In the genomic region with DNA sequence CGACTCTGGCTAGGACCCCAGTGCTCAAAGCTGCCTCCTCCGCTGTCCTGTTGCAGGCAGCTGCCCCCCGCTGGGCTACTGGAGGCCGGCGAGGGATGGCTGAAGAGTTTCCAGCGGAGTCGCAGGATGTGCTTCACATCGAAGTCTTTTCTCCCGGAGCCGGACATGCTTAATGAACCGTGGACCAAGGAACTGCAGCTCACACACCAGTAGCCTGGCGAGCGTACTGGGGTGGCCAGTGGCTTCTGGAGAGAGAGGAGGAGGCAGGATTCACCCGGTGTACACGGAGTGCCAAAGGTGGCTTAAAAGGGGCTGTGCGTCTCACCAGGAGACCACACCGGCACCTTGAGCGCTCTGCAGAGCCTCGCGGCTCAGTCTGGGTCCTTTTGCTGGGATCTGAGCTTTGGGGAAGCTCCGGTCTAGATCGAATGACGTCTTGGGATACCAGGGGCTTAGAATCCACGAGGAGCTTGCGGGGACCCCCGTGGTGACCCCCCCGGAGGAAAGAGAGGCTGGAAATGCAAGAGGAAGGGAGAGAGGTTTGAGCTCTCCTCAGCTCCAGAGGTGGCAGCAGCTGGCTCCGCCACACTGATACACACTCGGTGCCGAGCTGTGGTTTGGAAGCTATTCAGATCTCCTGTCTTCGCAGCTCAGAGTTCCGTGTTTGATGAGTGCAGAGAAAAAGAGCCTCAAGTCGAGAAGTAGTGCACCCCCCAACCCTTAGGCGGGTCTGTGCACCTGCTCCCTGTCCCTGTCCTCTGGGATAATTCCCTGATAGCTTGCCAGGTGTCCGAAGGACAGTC, we compare ENCODE assay signal across 9 mouse cellular contexts. TPM values are rescaled to one million over a fixed set of nuclear protein-coding genes. Genes with fewer than 3 reads are reported as not detected.
DNase-seq lines count a peak whose midpoint lies in the region; ATAC-seq and TF ChIP-seq lines count a peak whose summit lies in the region.
"Had no signal": no experiment of that assay in that cellular context is flagged by ENCODE, and none has a peak within 500 bp of the region (broad histone marks: within the 10 kb centered on the region; RNA-seq: fewer than 3 reads in every experiment).

No protein-coding gene starts in this region.

- in situ Hi-C loops in Patski (cut with MboI; ENCODE audit: low pct_unique_long_range_greater_than_20kb) = no loop called here

- no peaks in the 10 kb centered on the region for H3K9me3 ChIP-seq in heart, embryonic 14.5 days (ENCODE audit: control insufficient read depth, low read length)
- H3K9me3 ChIP-seq in forebrain, embryonic 13.5 days (replicated peaks) = no peaks in the 10 kb centered on the region
- H3K9me3 ChIP-seq in neural tube, embryonic 15.5 days (replicated peaks) = no peaks in the 10 kb centered on the region

- CTCF ChIA-PET in Patski (lab: Charles Lee) = no interaction called here

- ATAC-seq in heart, embryonic 14.5 days (ENCODE audit: insufficient number of reproducible peaks, insufficient read depth, low FRiP score, low read depth) = no peak
- peak; percentile 70 for ATAC-seq in Patski
- peak; percentile 88 for ATAC-seq in forebrain, embryonic 13.5 days
- ATAC-seq in neural tube, embryonic 15.5 days (ENCODE audit: low FRiP score) = peak; percentile 93
- ATAC-seq in inflammation-experienced regulatory T-cells, adult 6 months = no peak

- intact Hi-C loops in heart, postnatal 36 days (cut with DNase I) = no loop called here
- intact Hi-C loops in left cerebral cortex, postnatal 25 days (cut with DNase I) = no loop called here

- H3K27me3 ChIP-seq in heart, embryonic 14.5 days (ENCODE audit: control insufficient read depth, insufficient read depth, low read length) = peaks cover 13% of the 10 kb centered on the region
- H3K27me3 ChIP-seq in Patski = no peaks in the 10 kb centered on the region
- 0 out of 2 replicates have a peak, but pooled peaks cover 3% of the 10 kb centered on the region for H3K27me3 ChIP-seq in forebrain, embryonic 13.5 days
- H3K27me3 ChIP-seq in neural tube, embryonic 15.5 days (replicated peaks) = no peaks in the 10 kb centered on the region

- H3K9ac ChIP-seq in heart, embryonic 14.5 days (ENCODE audit: low read length) = peak overlapping the region; percentile 44
- peak overlapping the region; percentile 75 for H3K9ac ChIP-seq in forebrain, embryonic 13.5 days
- H3K9ac ChIP-seq in neural tube, embryonic 15.5 days (replicated peaks) = peak overlapping the region; percentile 66

- peaks cover 0 to 5% of the 10 kb centered on the region in 2 experiments; a peak in 2 of 4 replicates for H3K4me1 ChIP-seq in heart, embryonic 14.5 days (ENCODE audit: control insufficient read depth in 2 of 2, insufficient read depth in 2 of 2, low read length in 2 of 2)
- peaks cover 12% of the 10 kb centered on the region for H3K4me1 ChIP-seq in forebrain, embryonic 13.5 days
- H3K4me1 ChIP-seq in neural tube, embryonic 15.5 days = peaks cover 12% of the 10 kb centered on the region

- H3K27ac ChIP-seq in heart, embryonic 14.5 days (replicated peaks in 1 of 2; ENCODE audit: control insufficient read depth in 1 of 2, insufficient read depth in 1 of 2, low read depth in 2 of 2, low read length in 2 of 2) = no peak overlapping the region
- no peak overlapping the region; the same call in 1 of the 2 replicates for H3K27ac ChIP-seq in forebrain, embryonic 13.5 days
- H3K27ac ChIP-seq in neural tube, embryonic 15.5 days (replicated peaks) = peak overlapping the region; percentile 83

- TF ChIP-seq CTCF in Patski (IDR thresholded peaks at IDR 0.05) = no peak

- no peaks in the 10 kb centered on the region for H3K36me3 ChIP-seq in heart, embryonic 14.5 days (ENCODE audit: control insufficient read depth, insufficient read depth, low read length)
- no peaks in the 10 kb centered on the region for H3K36me3 ChIP-seq in forebrain, embryonic 13.5 days (ENCODE audit: poor library complexity, severe bottlenecking)
- no peaks in the 10 kb centered on the region for H3K36me3 ChIP-seq in neural tube, embryonic 15.5 days

- peak overlapping the region; percentile 96 for H3K4me2 ChIP-seq in heart, embryonic 14.5 days (ENCODE audit: low read length)
- peak overlapping the region; percentile 98 for H3K4me2 ChIP-seq in forebrain, embryonic 13.5 days
- peak overlapping the region; percentile 72 for H3K4me2 ChIP-seq in neural tube, embryonic 15.5 days

- H3K4me3 ChIP-seq in heart, embryonic 14.5 days (ENCODE audit: control insufficient read depth in 1 of 2, insufficient read depth in 1 of 2, low read depth in 1 of 2, low read length in 2 of 2) = peak overlapping the region; percentile 42 to 47
- peak overlapping the region; percentile 62 for H3K4me3 ChIP-seq in forebrain, embryonic 13.5 days
- H3K4me3 ChIP-seq in neural tube, embryonic 15.5 days (replicated peaks) = peak overlapping the region; percentile 63

- POLR2A ChIA-PET in Patski (lab: Charles Lee) = no interaction called here

- no peak for DNase-seq in heart, postnatal 36 days
- DNase-seq in Patski (ENCODE audit: low read depth, low spot score) = no peak
- DNase-seq in left cerebral cortex, postnatal 25 days (ENCODE audit: low spot score in 2 of 2) = peak; percentile 41 to 53
- no peak for DNase-seq in ovary, postnatal 10 days (ENCODE audit: low spot score)

- WGBS in heart, embryonic 14.5 days = 2% methylated on average over 35 of the region's 35 CpGs
- WGBS in forebrain, embryonic 13.5 days = under 1% methylated on average over 35 of the region's 35 CpGs
- under 1% methylated on average over 35 of the region's 35 CpGs for WGBS in neural tube, embryonic 15.5 days

RNA-seq across cellular contexts. Expression of a gene that starts 0.6 kb away (rescaled TPM):
- polyA plus RNA-seq in heart, embryonic 14.5 days (2014; fragmentation: Nextera tagmentation; extraction: Ambion mirVana) = not detected in 2 replicates
- total RNA-seq in heart, postnatal 36 days (2021) = not detected
- not detected for polyA plus RNA-seq in Patski (2021)
- 0.98 and 1.5 TPM in 2 replicates for polyA plus RNA-seq in forebrain, embryonic 13.5 days (2015; fragmentation: Nextera tagmentation; extraction: Ambion mirVana)
- total RNA-seq in left cerebral cortex, postnatal 25 days (2021) = 1 to 10 TPM; 2.4 to 2.9 TPM
- 7.7 and 9.2 TPM in 2 replicates for polyA plus RNA-seq in neural tube, embryonic 15.5 days (2015; fragmentation: Nextera tagmentation; extraction: Ambion mirVana)
- not detected for polyA plus RNA-seq in inflammation-experienced regulatory T-cells, adult 6 months (2017; shearing (Covaris generic))
- total RNA-seq: MEL had no signal

Comparison
In these comparisons a context has a peak if more than half of its experiments do, and no peak if none do; other contexts are left out.
1. ATAC-seq: peak in Patski (single experiment), forebrain, embryonic 13.5 days (single experiment) and neural tube, embryonic 15.5 days (single experiment); none in heart, embryonic 14.5 days (single experiment) and inflammation-experienced regulatory T-cells, adult 6 months (single experiment).
2. DNase-seq: peak in left cerebral cortex, postnatal 25 days (2 of 2); none in heart, postnatal 36 days (0 of 2), Patski (single experiment) and ovary, postnatal 10 days (single experiment).
3. Peak in every context shown above with its lines, with median percentiles within 50 percentile points of each other: H3K4me2 ChIP-seq, H3K4me3 ChIP-seq and H3K9ac ChIP-seq.